Mouse (Mus musculus) forebrain, postnatal 0 days (tissue): ENCODE results near the gene Olfr813. TPM values are rescaled to one million over a fixed set of nuclear protein-coding genes. Genes with fewer than 3 reads are reported as not detected.
"Not testable (repeated sequence)": the region's sequence is repeated elsewhere in the genome, so short reads cannot be mapped to it uniquely, and the experiment has no call there.

Experiments used
- ATAC-seq: fragments of 200-750 bp; cut with Nextera tagmentation; 2 replicates; pipeline ENCODE4 v1.8.0; 2017; ENCODE audit warnings: mild to moderate bottlenecking, moderate library complexity
- DNase-seq: peaks from one replicate; pipeline ENCODE4 v3.0.0-alpha.2; 2015
- H3K27ac ChIP-seq: fragments of 300-500 bp; sonication (generic); 2 replicates; pipeline ENCODE4 v1.5.1; 2014; ENCODE audit warnings: low read depth, mild to moderate bottlenecking, antibody characterized with exemption, low read length, moderate library complexity, mixed read lengths
- H3K27me3 ChIP-seq: fragments of 300-500 bp; sonication (generic); 2 replicates; pipeline ENCODE4 v1.6.1; 2014; ENCODE audit warnings: mild to moderate bottlenecking, low read length, mixed read lengths; ENCODE audit not compliant: insufficient read depth
- H3K36me3 ChIP-seq: fragments of 300-500 bp; sonication (generic); 2 replicates; pipeline ENCODE4 v1.6.1; 2014; ENCODE audit warnings: mild to moderate bottlenecking, moderate library complexity; ENCODE audit not compliant: insufficient read depth
- H3K4me1 ChIP-seq: fragments of 300-500 bp; sonication (generic); 2 replicates; pipeline ENCODE4 v1.6.1; 2014; ENCODE audit warnings: antibody characterized with exemption; ENCODE audit not compliant: insufficient read depth
- H3K4me2 ChIP-seq: fragments of 300-500 bp; sonication (generic); 2 replicates; pipeline ENCODE4 v1.6.1; 2014; ENCODE audit warnings: low read depth, mild to moderate bottlenecking, moderate library complexity
- H3K4me3 ChIP-seq: fragments of 300-500 bp; sonication (generic); 2 replicates; pipeline ENCODE4 v1.5.1; 2014; ENCODE audit warnings: low read depth, low read length, mixed read lengths
- H3K9ac ChIP-seq: fragments of 300-500 bp; sonication (generic); 2 replicates; pipeline ENCODE4 v1.6.1; 2014; ENCODE audit warnings: mild to moderate bottlenecking
- H3K9me3 ChIP-seq: fragments of 300-500 bp; sonication (generic); 2 replicates; pipeline ENCODE4 v1.6.1; 2016; ENCODE audit warnings: low read length
- CTCF ChIP-seq: sonication (generic); IDR thresholded peaks from 2 replicates; pipeline ENCODE4 v1.5.1; 2016; ENCODE audit warnings: antibody characterized with exemption, control low read depth, low read depth
- WGBS: fragments of 180-500 bp; shearing (Covaris S2); extraction: QIAGEN DNeasy Blood & Tissue Kit; methylation state at CpG from one replicate; pipeline ENCODE4 v1.1.7; 2014; 5-methylcytosine and 5-hydroxymethylcytosine counted together
- polyA plus RNA-seq: library from polyadenylated mRNA; unstranded; fragments of >200 nt; fragmentation: Nextera tagmentation; extraction: Ambion mirVana; gene quantifications from 2 replicates; pipeline ENCODE4 v1.2.1, GENCODE M21; 2015
- total RNA-seq: library from RNA; depleted of rRNA; stranded (reverse); fragments of >200 nt; gene quantifications from 2 replicates; pipeline ENCODE4 v1.2.3, GENCODE M21; 2014; rRNA removed

Gene Olfr813
- total RNA-seq: not detected in 2 replicates
- polyA plus RNA-seq: not detected in 2 replicates

GRCm38 (mm10) chr10:129855067-129855466, at the start of gene Olfr813:
Olfr813 (plus strand) TSS chr10:129855367.
- H3K4me2 ChIP-seq: no peak within 1 kb of the TSS
- H3K9ac ChIP-seq: no peak within 1 kb of the TSS
- ATAC-seq (no peak), DNase-seq (no peak)
- no peaks in the 10 kb centered on the region for H3K27me3 ChIP-seq
- H3K4me3 ChIP-seq: no peak within 1 kb of the TSS
- no peaks in the 10 kb centered on the region for H3K36me3 ChIP-seq
- no peak for TF ChIP-seq CTCF
- H3K4me1 ChIP-seq: no peaks in the 10 kb centered on the region
- H3K9me3 ChIP-seq: no peaks in the 10 kb centered on the region
- H3K27ac ChIP-seq: no peak within 1 kb of the TSS

DNA sequence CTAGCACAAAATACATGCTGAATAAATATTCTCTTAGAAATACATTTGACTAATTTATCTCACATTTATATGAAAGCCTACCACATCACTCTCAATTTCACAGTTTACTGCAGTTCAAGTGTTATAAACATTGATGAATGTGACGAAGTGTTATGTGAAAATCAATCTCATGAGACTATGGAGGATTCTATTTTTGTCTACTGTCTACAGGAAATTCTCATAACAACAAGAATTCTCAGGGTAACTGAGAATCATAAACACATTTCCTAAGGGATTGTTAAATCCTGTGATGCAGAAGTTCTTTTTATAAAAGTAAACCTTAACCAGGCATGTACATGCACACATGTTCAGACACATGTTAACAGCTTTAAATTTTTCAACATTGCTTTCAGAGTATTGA, 9.2 kb upstream of the Olfr813 start, which contains the start of gene Olfr812:
Gene Olfr812, minus strand, starts transcription at position 101 of the 400 bp plus-strand sequence.
- Histone ChIP-seq H3K27ac (no peak within 1 kb of the TSS), H3K9me3 (no peaks in the 10 kb centered on the region), H3K4me3 (no peak within 1 kb of the TSS), H3K4me2 (no peak within 1 kb of the TSS), H3K36me3 (no peaks in the 10 kb centered on the region), H3K4me1 (no peaks in the 10 kb centered on the region), H3K9ac (no peak within 1 kb of the TSS), H3K27me3 (no peaks in the 10 kb centered on the region)
- no peak for TF ChIP-seq CTCF
- 68% methylated on average over 1 of the region's 1 CpGs for WGBS
- peak; percentile 1 for DNase-seq
- no peak for ATAC-seq

DNA sequence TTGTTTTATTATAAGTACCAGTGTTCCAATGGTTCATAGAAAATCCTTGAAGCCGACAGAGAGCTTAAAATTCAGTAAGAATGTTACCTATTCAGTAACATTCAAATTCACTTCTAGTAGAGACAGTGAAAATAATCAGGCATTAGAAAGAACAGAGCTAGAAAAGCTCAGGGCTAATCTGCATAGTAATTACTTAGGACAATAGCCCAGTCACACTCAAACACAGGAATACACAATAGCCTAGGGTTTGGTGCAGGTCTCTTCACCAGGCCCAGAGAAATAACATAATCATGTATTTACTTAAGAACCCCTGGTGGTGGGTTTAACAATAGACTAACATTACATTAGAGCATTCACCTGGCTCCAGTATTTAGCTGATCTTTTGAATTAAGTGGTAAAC, 7.8 kb upstream of the Olfr813 start:
- Histone ChIP-seq H3K36me3 (no peaks in the 10 kb centered on the region), H3K27me3 (no peaks in the 10 kb centered on the region), H3K27ac (no peak overlapping the region), H3K4me2 (no peak overlapping the region), H3K4me3 (no peak overlapping the region), H3K9me3 (no peaks in the 10 kb centered on the region), H3K4me1 (no peaks in the 10 kb centered on the region), H3K9ac (no peak overlapping the region)
- no peak for TF ChIP-seq CTCF
- ATAC-seq: no peak
- no peak for DNase-seq
- 22% methylated on average over 1 of the region's 1 CpGs for WGBS

DNA sequence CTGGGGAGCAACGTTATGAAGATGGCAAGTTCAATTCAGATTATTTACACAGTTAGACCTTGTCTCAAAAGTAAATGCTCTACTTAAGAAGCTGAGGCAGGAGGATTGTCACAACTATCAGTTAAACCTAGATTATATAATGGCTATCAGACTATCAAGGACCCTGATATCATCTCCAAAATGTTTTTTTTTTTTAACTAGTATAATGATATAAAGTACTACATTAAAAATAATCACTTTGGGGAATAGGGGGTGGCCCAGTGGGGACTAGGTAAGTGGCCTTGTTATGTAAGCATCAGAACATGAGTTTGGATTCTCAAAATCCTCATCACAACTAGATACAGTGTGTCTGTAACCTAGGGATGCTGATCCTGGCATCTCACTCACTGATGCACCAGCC, 24.6 kb downstream of the Olfr813 start, which contains the start of gene Olfr814:
Gene Olfr814, minus strand, starts transcription at position 101 of the 400 bp plus-strand sequence.
- not testable (repeated sequence) for H3K27me3 ChIP-seq, H3K27ac ChIP-seq, H3K4me3 ChIP-seq, H3K9me3 ChIP-seq, H3K4me2 ChIP-seq, H3K9ac ChIP-seq, H3K4me1 ChIP-seq, H3K36me3 ChIP-seq, ATAC-seq, DNase-seq
- no CpG with 5 or more reads among the region's 1 CpGs for WGBS

DNA sequence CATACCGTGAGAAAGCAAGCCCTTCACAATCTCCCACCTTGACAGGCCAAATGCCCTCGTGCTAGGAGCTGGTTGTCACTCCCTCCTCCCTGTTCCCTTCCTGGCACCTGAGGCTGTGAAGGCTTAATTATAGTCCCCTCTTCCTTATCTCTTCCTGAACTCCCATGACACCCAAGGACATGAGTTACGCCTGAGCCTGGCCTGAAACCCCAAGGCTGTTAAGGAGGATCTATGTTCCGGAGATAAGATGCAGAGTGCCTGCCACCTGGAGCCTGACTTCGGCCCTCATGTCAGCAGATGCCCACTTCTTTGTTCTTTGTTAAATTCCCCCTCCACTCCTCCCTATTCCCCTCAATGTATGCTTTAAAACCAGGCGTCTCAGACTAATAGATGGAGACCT, 30.3 kb downstream of the Olfr813 start:
- ATAC-seq, H3K4me1 ChIP-seq, DNase-seq, H3K4me3 ChIP-seq, H3K9ac ChIP-seq, H3K27me3 ChIP-seq, H3K9me3 ChIP-seq, H3K4me2 ChIP-seq, H3K36me3 ChIP-seq, H3K27ac ChIP-seq: not testable (repeated sequence)
- WGBS: 85% methylated on average over 6 of the region's 6 CpGs

DNA sequence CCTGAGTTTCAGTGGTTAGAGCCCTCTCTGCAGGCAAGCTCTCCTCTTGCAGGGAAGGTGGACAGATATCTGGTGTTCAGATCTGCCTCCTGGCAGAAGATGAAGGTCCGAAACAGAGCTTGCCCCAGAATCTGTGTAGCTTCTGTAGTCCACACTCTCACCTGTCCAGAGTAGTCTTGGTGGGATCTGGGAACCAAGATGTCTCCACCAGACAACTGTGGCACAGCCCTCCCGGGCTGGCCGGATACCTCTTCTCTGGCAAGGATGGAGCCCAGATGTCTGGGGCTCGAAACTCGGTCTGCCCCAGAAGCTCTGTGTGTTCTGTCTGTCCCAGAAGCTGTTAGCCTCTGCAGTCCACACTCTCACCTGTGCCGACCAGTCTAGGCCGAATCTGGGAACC, 30.8 kb downstream of the Olfr813 start:
- Histone ChIP-seq H3K9ac (no peak overlapping the region), H3K9me3 (no peaks in the 10 kb centered on the region), H3K4me2 (no peak overlapping the region), H3K27ac (no peak overlapping the region), H3K4me3 (no peak overlapping the region), H3K27me3 (no peaks in the 10 kb centered on the region), H3K4me1 (no peaks in the 10 kb centered on the region), H3K36me3 (no peaks in the 10 kb centered on the region)
- no peak for ATAC-seq
- 93% methylated on average over 7 of the region's 7 CpGs for WGBS
- DNase-seq: no peak
- TF ChIP-seq CTCF: no peak

- H3K4me3 ChIP-seq, H3K27me3 ChIP-seq, H3K4me1 ChIP-seq, ATAC-seq, H3K36me3 ChIP-seq, H3K9ac ChIP-seq, H3K27ac ChIP-seq, H3K9me3 ChIP-seq, DNase-seq, H3K4me2 ChIP-seq: not testable (repeated sequence)
- WGBS: no CpG with 5 or more reads among the region's 1 CpGs
These were observed 50.6 kb downstream of the Olfr813 start, which contains the start of gene Olfr815 for GRCm38 (mm10) chr10:129905767-129906166. Olfr815 (minus strand) TSS chr10:129905867.

Other genes starting within 250 kb of the Olfr813 start
- gene Olfr796, start 242.8 kb upstream of the Olfr813 start, total RNA-seq: not detected in 2 replicates
- not detected in 2 replicates for gene Olfr796, start 242.8 kb upstream of the Olfr813 start, polyA plus RNA-seq
- not detected in 2 replicates for gene Olfr798, start 227.4 kb upstream of the Olfr813 start, total RNA-seq
- not detected in 2 replicates for gene Olfr798, start 227.4 kb upstream of the Olfr813 start, polyA plus RNA-seq
- gene Olfr799, start 217.9 kb upstream of the Olfr813 start, total RNA-seq: not detected in 2 replicates
- gene Olfr799, start 217.9 kb upstream of the Olfr813 start, polyA plus RNA-seq: not detected in 2 replicates
- 0.31 TPM in 1 of 2 replicates, not detected in the other for gene Olfr800, start 197.7 kb upstream of the Olfr813 start, total RNA-seq
- not detected in 2 replicates for gene Olfr800, start 197.7 kb upstream of the Olfr813 start, polyA plus RNA-seq
- not detected in 2 replicates for gene Olfr801, start 181.5 kb upstream of the Olfr813 start, total RNA-seq
- not detected in 2 replicates for gene Olfr801, start 181.5 kb upstream of the Olfr813 start, polyA plus RNA-seq
- gene Olfr802, start 167.2 kb upstream of the Olfr813 start, total RNA-seq: not detected in 2 replicates
- gene Olfr802, start 167.2 kb upstream of the Olfr813 start, polyA plus RNA-seq: 0.06 TPM in 1 of 2 replicates, not detected in the other
- gene Olfr803, start 161.1 kb upstream of the Olfr813 start, total RNA-seq: not detected in 2 replicates
- gene Olfr803, start 161.1 kb upstream of the Olfr813 start, polyA plus RNA-seq: not detected in 2 replicates
- not detected in 2 replicates for gene Olfr804, start 152.2 kb upstream of the Olfr813 start, total RNA-seq
- gene Olfr804, start 152.2 kb upstream of the Olfr813 start, polyA plus RNA-seq: not detected in 2 replicates
- gene Olfr805, start 126.0 kb upstream of the Olfr813 start, total RNA-seq: not detected in 2 replicates
- gene Olfr805, start 126.0 kb upstream of the Olfr813 start, polyA plus RNA-seq: not detected in 2 replicates
- gene Olfr806, start 113.4 kb upstream of the Olfr813 start, total RNA-seq: not detected in 2 replicates
- not detected in 2 replicates for gene Olfr806, start 113.4 kb upstream of the Olfr813 start, polyA plus RNA-seq
- gene Olfr807, start 97.6 kb upstream of the Olfr813 start, total RNA-seq: not detected in 2 replicates
- gene Olfr807, start 97.6 kb upstream of the Olfr813 start, polyA plus RNA-seq: not detected in 2 replicates
- gene Olfr808, start 89.9 kb upstream of the Olfr813 start, total RNA-seq: not detected in 2 replicates
- not detected in 2 replicates for gene Olfr808, start 89.9 kb upstream of the Olfr813 start, polyA plus RNA-seq
- gene Olfr809, start 80.7 kb upstream of the Olfr813 start, total RNA-seq: not detected in 2 replicates
- gene Olfr809, start 80.7 kb upstream of the Olfr813 start, polyA plus RNA-seq: not detected in 2 replicates
- gene Olfr810, start 60.5 kb upstream of the Olfr813 start, total RNA-seq: not detected in 2 replicates
- gene Olfr810, start 60.5 kb upstream of the Olfr813 start, polyA plus RNA-seq: not detected in 2 replicates
- not detected in 2 replicates for gene Olfr811, start 51.0 kb upstream of the Olfr813 start, total RNA-seq
- not detected in 2 replicates for gene Olfr811, start 51.0 kb upstream of the Olfr813 start, polyA plus RNA-seq
- not detected in 2 replicates for gene Olfr812, start 9.3 kb upstream of the Olfr813 start, total RNA-seq
- not detected in 2 replicates for gene Olfr812, start 9.3 kb upstream of the Olfr813 start, polyA plus RNA-seq
- not detected in 2 replicates for gene Olfr814, start 24.5 kb downstream of the Olfr813 start, total RNA-seq
- not detected in 2 replicates for gene Olfr814, start 24.5 kb downstream of the Olfr813 start, polyA plus RNA-seq
- not detected in 2 replicates for gene Olfr815, start 50.5 kb downstream of the Olfr813 start, total RNA-seq
- gene Olfr815, start 50.5 kb downstream of the Olfr813 start, polyA plus RNA-seq: not detected in 2 replicates
- not detected in 2 replicates for gene Olfr816, start 60.2 kb downstream of the Olfr813 start, total RNA-seq
- not detected in 2 replicates for gene Olfr816, start 60.2 kb downstream of the Olfr813 start, polyA plus RNA-seq
- gene Olfr818, start 93.7 kb downstream of the Olfr813 start, total RNA-seq: not detected in 2 replicates
- gene Olfr818, start 93.7 kb downstream of the Olfr813 start, polyA plus RNA-seq: not detected in 2 replicates
- not detected in 2 replicates for gene Olfr819, start 111.9 kb downstream of the Olfr813 start, total RNA-seq
- not detected in 2 replicates for gene Olfr819, start 111.9 kb downstream of the Olfr813 start, polyA plus RNA-seq
- gene Olfr247, start 120.8 kb downstream of the Olfr813 start, total RNA-seq: not detected in 2 replicates
- gene Olfr247, start 120.8 kb downstream of the Olfr813 start, polyA plus RNA-seq: not detected in 2 replicates
- gene Gm10310, start 129.7 kb downstream of the Olfr813 start, total RNA-seq: not detected in 2 replicates
- gene Gm10310, start 129.7 kb downstream of the Olfr813 start, polyA plus RNA-seq: not detected in 2 replicates
- gene Olfr820, start 157.3 kb downstream of the Olfr813 start, total RNA-seq: not detected in 2 replicates
- not detected in 2 replicates for gene Olfr820, start 157.3 kb downstream of the Olfr813 start, polyA plus RNA-seq
- gene Olfr821, start 175.0 kb downstream of the Olfr813 start, total RNA-seq: not detected in 2 replicates
- gene Olfr821, start 175.0 kb downstream of the Olfr813 start, polyA plus RNA-seq: not detected in 2 replicates
- gene Olfr822, start 215.8 kb downstream of the Olfr813 start, total RNA-seq: not detected in 2 replicates
- gene Olfr822, start 215.8 kb downstream of the Olfr813 start, polyA plus RNA-seq: not detected in 2 replicates